Mouse (Mus musculus): ENCODE measurements at regions not wholly inside any gene's neighbourhood (a gene's known extent, or its start where the extent isn't known, plus 50 kb on each side); places are given as distances from the start of the nearest gene placed in this dataset.

DNA sequence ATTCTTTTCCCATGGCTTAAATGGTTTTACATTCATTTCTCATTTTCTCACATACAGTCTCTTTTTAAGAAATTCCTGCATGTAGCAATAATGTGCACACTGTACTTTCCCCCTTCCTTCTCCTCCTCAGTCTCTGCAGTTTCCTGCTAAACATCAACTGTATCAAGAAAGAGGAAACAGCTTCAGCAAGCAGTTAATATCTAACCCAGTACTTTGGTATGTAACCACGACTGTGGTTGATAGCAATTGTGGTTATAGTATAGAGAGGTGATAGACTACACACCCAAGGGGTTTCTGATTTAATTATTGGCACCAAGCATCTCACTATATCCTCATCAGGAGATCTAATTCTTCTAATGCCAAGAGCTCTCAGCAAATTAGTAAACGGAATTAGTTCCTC, 52.8 kb upstream of the Eci2 start:
- H3K9ac ChIP-seq (ENCODE audit: low read depth, low read length), result no peak overlapping the region
- H3K27me3 ChIP-seq (replicated peaks; ENCODE audit: control insufficient read depth, insufficient read depth, low read length), result no peaks in the 10 kb centered on the region
- DNase-seq (ENCODE audit: low spot score) (no peak), ATAC-seq (ENCODE audit: low read depth) (no peak)
- no peak overlapping the region for H3K27ac ChIP-seq (replicated peaks; ENCODE audit: low read depth, low read length)
- no peak overlapping the region for H3K4me3 ChIP-seq (ENCODE audit: low read depth, low read length)
- H3K36me3 ChIP-seq (ENCODE audit: control insufficient read depth, insufficient read depth, low read length), result no peaks in the 10 kb centered on the region
- 64% methylated on average over 2 of the region's 2 CpGs for WGBS
- no peaks in the 10 kb centered on the region for H3K9me3 ChIP-seq (ENCODE audit: control insufficient read depth, low read length)
- H3K4me2 ChIP-seq (ENCODE audit: low read depth, low read length), result no peak overlapping the region
- H3K4me1 ChIP-seq (ENCODE audit: control insufficient read depth, insufficient read depth, low read length), result no peaks in the 10 kb centered on the region

DNA sequence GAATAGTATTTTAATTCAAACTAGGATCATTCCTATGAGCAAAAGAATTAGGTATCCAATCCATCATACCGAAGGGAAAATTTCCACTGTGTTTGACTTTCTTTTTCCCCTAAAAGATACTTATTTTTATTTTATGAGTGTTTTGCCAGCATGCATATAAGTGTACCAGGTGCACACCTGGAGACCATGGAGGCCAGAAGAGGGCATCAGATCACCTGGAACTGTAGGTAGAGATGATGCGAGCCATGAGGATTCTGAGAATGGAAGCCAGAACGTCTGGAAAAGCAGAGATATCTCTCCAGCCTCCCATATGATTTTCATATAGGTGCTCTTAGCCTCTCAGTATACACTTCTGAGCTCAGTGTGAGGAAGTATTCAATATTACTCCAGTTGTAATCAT, 58.5 kb upstream of the Eci2 start:
- DNase-seq (ENCODE audit: low spot score) (no peak), ATAC-seq (ENCODE audit: low read depth) (no peak)
- Histone ChIP-seq H3K4me2 (ENCODE audit: low read depth, low read length) (no peak overlapping the region), H3K9ac (ENCODE audit: low read depth, low read length) (no peak overlapping the region), H3K27me3 (replicated peaks; ENCODE audit: control insufficient read depth, insufficient read depth, low read length) (no peaks in the 10 kb centered on the region), H3K4me3 (ENCODE audit: low read depth, low read length) (no peak overlapping the region), H3K9me3 (ENCODE audit: control insufficient read depth, low read length) (no peaks in the 10 kb centered on the region), H3K36me3 (ENCODE audit: control insufficient read depth, insufficient read depth, low read length) (no peaks in the 10 kb centered on the region), H3K4me1 (ENCODE audit: control insufficient read depth, insufficient read depth, low read length) (no peaks in the 10 kb centered on the region), H3K27ac (replicated peaks; ENCODE audit: low read depth, low read length) (no peak overlapping the region)
- 62% methylated on average over 3 of the region's 3 CpGs for WGBS

DNA sequence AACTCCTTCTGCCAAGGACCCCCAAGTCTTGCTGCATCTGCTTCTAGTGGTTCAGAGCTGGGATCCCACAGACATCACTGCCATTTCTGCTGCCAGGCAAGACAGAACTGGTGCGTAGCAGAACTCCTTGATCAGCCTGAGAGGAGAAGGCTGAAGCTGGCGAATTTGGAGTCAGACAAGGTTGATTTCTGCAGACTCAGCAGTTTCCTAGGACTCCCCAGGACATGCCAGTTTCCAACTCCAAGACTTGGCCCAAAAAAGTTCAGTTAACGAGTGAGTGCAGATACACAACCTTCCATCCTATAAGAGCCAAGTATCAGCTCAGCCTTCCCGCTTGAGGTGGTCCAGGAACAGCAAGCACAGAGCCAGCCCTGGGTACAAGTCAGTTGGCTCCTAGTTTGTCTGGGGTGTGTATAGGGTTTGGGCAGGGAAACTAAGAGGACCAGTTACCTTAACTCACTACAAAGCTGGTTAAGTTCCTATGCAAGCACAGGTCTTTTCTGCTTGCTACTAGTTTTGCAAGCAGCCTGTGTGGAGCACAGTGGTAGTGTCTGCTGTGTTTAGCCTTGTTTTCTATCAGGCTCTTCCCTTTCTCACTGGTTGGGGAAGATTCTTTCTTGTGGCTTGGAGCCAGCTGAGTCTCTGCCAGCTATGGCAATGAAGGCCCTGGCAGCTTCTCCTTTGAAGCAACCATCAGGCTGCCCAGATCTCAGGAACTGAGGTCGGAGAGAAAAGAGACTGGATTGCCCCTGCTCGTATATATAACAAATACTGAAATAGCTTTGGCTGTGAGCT, 60.5 kb upstream of the Eci2 start:
- no peak overlapping the region for H3K4me2 ChIP-seq (ENCODE audit: low read depth, low read length)
- no peak for DNase-seq (ENCODE audit: low spot score)
- H3K27me3 ChIP-seq (replicated peaks; ENCODE audit: control insufficient read depth, insufficient read depth, low read length), result no peaks in the 10 kb centered on the region
- no peaks in the 10 kb centered on the region for H3K4me1 ChIP-seq (ENCODE audit: control insufficient read depth, insufficient read depth, low read length)
- H3K4me3 ChIP-seq (ENCODE audit: low read depth, low read length), result no peak overlapping the region
- no peak for ATAC-seq (ENCODE audit: low read depth)
- no peaks in the 10 kb centered on the region for H3K9me3 ChIP-seq (ENCODE audit: control insufficient read depth, low read length)
- 65% methylated on average over 6 of the region's 6 CpGs for WGBS
- H3K27ac ChIP-seq (replicated peaks; ENCODE audit: low read depth, low read length), result no peak overlapping the region
- H3K9ac ChIP-seq (ENCODE audit: low read depth, low read length), result no peak overlapping the region
- H3K36me3 ChIP-seq (ENCODE audit: control insufficient read depth, insufficient read depth, low read length), result no peaks in the 10 kb centered on the region

DNA sequence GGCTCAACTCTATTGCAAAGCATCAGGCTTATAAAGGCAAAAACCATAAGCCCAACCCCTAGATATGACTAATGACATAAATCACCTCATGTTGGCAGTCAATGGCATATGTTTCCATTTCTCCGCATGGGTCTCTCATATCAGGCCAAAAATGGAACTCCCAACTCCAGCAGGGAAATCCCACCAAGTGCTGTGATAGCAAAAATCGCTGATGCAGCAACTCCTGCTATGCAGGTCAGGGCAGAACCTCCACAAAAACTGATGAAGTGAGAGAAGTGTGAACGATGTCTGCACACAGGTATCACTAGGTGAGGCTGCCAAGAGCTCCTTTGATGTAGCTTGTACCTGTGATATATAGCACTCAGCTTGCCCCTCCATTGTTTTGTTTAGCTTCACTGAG, 64.3 kb upstream of the Eci2 start:
- Histone ChIP-seq H3K9me3 (ENCODE audit: control insufficient read depth, low read length) (no peaks in the 10 kb centered on the region), H3K27me3 (replicated peaks; ENCODE audit: control insufficient read depth, insufficient read depth, low read length) (no peaks in the 10 kb centered on the region), H3K27ac (replicated peaks; ENCODE audit: low read depth, low read length) (no peak overlapping the region), H3K4me1 (ENCODE audit: control insufficient read depth, insufficient read depth, low read length) (no peaks in the 10 kb centered on the region), H3K4me2 (ENCODE audit: low read depth, low read length) (no peak overlapping the region), H3K4me3 (ENCODE audit: low read depth, low read length) (no peak overlapping the region), H3K9ac (ENCODE audit: low read depth, low read length) (no peak overlapping the region), H3K36me3 (ENCODE audit: control insufficient read depth, insufficient read depth, low read length) (no peaks in the 10 kb centered on the region)
- WGBS, result 73% methylated on average over 3 of the region's 3 CpGs
- ATAC-seq (ENCODE audit: low read depth), result no peak
- DNase-seq (ENCODE audit: low spot score), result no peak

DNA sequence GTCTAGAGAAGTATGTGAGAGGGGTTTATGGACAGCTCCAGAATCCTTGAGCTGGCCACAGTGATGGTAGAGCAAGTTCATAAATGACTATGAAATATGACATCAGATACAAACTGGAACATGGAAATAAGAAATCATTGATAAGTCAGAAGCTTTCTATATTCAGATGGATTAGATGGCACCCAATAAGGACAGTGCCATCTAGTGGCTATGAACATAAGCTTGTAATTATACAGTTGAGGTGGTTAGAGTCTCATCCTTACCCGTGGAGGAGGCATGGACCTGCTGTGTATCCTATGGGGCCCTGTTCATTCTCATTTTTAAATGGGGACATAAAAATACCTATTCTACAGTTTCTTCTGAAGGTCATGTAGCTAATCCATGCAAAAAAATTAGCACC, 92.9 kb upstream of the Eci2 start:
- no peaks in the 10 kb centered on the region for H3K27me3 ChIP-seq (replicated peaks; ENCODE audit: control insufficient read depth, insufficient read depth, low read length)
- no peaks in the 10 kb centered on the region for H3K36me3 ChIP-seq (ENCODE audit: control insufficient read depth, insufficient read depth, low read length)
- H3K4me3 ChIP-seq (ENCODE audit: low read depth, low read length), result no peak overlapping the region
- no peak for ATAC-seq (ENCODE audit: low read depth)
- peak; percentile 18 for DNase-seq (ENCODE audit: low spot score)
- H3K4me2 ChIP-seq (ENCODE audit: low read depth, low read length), result no peak overlapping the region
- H3K4me1 ChIP-seq (ENCODE audit: control insufficient read depth, insufficient read depth, low read length), result no peaks in the 10 kb centered on the region
- no peak overlapping the region for H3K27ac ChIP-seq (replicated peaks; ENCODE audit: low read depth, low read length)
- H3K9me3 ChIP-seq (ENCODE audit: control insufficient read depth, low read length), result no peaks in the 10 kb centered on the region
- H3K9ac ChIP-seq (ENCODE audit: low read depth, low read length), result no peak overlapping the region
- WGBS, result 12% methylated on average over 1 of the region's 1 CpGs

DNA sequence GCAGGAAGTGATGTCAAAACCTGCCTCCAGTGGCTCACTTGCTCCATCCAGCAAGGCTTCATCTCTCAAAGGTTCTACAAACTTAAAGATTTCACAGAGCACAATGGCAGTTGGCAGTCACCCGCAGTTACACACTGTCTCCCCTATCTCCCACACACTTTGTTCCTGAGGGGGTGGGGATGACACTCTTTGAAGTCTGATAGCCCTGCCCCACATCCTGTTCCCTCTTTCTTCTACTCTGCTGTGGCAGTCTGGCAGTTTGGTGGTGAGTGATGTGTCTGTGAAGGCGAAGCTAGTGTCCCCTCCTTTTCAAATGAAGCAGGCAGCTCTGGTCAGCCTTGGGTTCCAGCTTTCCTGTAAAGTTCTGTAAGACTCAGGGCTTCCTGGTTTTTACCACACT, 102.6 kb upstream of the Eci2 start:
- Histone ChIP-seq H3K4me3 (ENCODE audit: low read depth, low read length) (no peak overlapping the region), H3K9ac (ENCODE audit: low read depth, low read length) (no peak overlapping the region), H3K27me3 (replicated peaks; ENCODE audit: control insufficient read depth, insufficient read depth, low read length) (no peaks in the 10 kb centered on the region), H3K27ac (replicated peaks; ENCODE audit: low read depth, low read length) (no peak overlapping the region), H3K4me1 (ENCODE audit: control insufficient read depth, insufficient read depth, low read length) (no peaks in the 10 kb centered on the region), H3K36me3 (ENCODE audit: control insufficient read depth, insufficient read depth, low read length) (no peaks in the 10 kb centered on the region), H3K9me3 (ENCODE audit: control insufficient read depth, low read length) (no peaks in the 10 kb centered on the region), H3K4me2 (ENCODE audit: low read depth, low read length) (no peak overlapping the region)
- ATAC-seq (ENCODE audit: low read depth) (no peak), DNase-seq (ENCODE audit: low spot score) (no peak)
- WGBS, result 53% methylated on average over 2 of the region's 2 CpGs

DNA sequence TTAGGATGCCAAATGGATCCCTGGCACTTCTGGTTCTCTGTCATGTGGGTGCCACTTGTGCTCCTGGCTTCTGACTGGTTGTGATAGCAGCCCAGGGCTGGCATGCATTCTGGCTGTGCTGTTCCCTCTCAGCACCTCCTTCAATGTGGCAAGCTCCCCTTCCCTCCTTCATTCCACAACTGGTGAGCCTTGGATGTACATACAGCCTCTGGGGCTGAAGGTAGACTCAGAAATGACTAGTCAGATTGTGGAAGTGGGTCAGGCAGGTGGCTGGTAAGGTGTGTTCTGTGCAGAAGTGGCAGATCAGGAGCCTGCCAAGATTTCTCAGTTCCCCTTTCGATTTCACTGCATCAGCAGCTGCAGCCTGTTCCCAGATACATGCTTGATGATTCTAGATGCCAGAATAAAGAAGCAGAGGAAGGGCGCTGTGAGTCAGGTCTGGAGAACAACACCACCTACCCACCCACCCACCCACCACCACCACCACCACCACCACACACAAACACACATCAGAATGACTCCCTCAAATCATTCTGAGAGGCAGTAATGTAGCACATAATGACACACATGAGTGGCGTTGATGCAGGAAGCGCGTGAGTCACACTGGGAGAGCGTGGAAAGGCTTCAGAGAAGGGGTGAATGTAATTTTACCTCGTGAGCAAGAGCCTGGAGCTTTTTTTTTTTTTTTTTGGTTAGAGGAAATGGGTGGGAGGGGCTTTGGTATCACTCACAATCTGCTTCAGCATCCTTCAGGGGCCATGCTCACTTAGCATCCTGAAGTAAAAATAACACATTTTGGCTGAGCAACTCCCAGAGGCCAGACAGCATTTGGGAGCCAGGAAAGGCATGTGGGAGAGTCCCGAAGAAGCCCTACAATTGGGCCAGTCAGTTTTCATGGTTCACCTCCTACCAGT, 104.6 kb upstream of the Eci2 start:
- 58% methylated on average over 8 of the region's 8 CpGs for WGBS
- DNase-seq (ENCODE audit: low spot score), result no peak

DNA sequence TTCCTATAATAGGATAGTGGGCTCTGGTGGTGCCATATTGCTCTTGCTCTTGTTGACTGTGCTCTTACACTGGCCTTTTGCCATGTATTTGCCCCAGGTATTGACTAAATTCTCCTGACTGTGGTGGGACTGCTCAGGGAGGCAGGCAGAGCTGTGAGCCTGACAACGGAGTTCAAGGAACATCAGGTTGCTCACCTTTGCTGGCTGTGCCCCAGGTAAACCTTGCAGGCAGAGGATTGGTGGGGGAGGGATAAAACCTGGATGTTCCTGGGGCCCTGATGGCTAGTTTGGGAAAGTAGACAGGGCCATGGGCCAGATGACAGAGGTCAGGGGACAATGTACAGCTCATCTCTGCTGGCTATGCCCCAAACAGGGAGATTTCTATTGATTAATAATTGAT, 124.7 kb upstream of the Eci2 start:
- WGBS, result 88% methylated on average over 1 of the region's 1 CpGs
- Histone ChIP-seq H3K4me3 (ENCODE audit: low read depth, low read length) (no peak overlapping the region), H3K4me1 (ENCODE audit: control insufficient read depth, insufficient read depth, low read length) (no peaks in the 10 kb centered on the region), H3K4me2 (ENCODE audit: low read depth, low read length) (no peak overlapping the region), H3K36me3 (ENCODE audit: control insufficient read depth, insufficient read depth, low read length) (no peaks in the 10 kb centered on the region), H3K27me3 (replicated peaks; ENCODE audit: control insufficient read depth, insufficient read depth, low read length) (no peaks in the 10 kb centered on the region), H3K27ac (replicated peaks; ENCODE audit: low read depth, low read length) (no peak overlapping the region), H3K9ac (ENCODE audit: low read depth, low read length) (no peak overlapping the region), H3K9me3 (ENCODE audit: control insufficient read depth, low read length) (no peaks in the 10 kb centered on the region)
- no peak for DNase-seq (ENCODE audit: low spot score)
- no peak for ATAC-seq (ENCODE audit: low read depth)

More for the DNA sequence above, 104.6 kb upstream of the Eci2 start:
- H3K4me3 ChIP-seq (ENCODE audit: low read depth, low read length), result no peak overlapping the region
- H3K9ac ChIP-seq (ENCODE audit: low read depth, low read length), result no peak overlapping the region
- no peaks in the 10 kb centered on the region for H3K36me3 ChIP-seq (ENCODE audit: control insufficient read depth, insufficient read depth, low read length)
- H3K27ac ChIP-seq (replicated peaks; ENCODE audit: low read depth, low read length), result no peak overlapping the region
- H3K4me1 ChIP-seq (ENCODE audit: control insufficient read depth, insufficient read depth, low read length), result no peaks in the 10 kb centered on the region
- ATAC-seq (ENCODE audit: low read depth), result no peak
- H3K9me3 ChIP-seq (ENCODE audit: control insufficient read depth, low read length), result no peaks in the 10 kb centered on the region
- no peak overlapping the region for H3K4me2 ChIP-seq (ENCODE audit: low read depth, low read length)
- H3K27me3 ChIP-seq (replicated peaks; ENCODE audit: control insufficient read depth, insufficient read depth, low read length), result no peaks in the 10 kb centered on the region
